Mouse (Mus musculus): Measurements from ENCODE around the gene Fibp. TPM values are rescaled to one million over a fixed set of nuclear protein-coding genes. Genes with fewer than 3 reads are reported as not detected.
"Not testable (repeated sequence)": the region's sequence is repeated elsewhere in the genome, so short reads cannot be mapped to it uniquely, and the experiment has no call there.

The Fibp gene
- total and polyA plus RNA-seq, 2 experiments from 2014 or later = 125 to 175 TPM

DNA sequence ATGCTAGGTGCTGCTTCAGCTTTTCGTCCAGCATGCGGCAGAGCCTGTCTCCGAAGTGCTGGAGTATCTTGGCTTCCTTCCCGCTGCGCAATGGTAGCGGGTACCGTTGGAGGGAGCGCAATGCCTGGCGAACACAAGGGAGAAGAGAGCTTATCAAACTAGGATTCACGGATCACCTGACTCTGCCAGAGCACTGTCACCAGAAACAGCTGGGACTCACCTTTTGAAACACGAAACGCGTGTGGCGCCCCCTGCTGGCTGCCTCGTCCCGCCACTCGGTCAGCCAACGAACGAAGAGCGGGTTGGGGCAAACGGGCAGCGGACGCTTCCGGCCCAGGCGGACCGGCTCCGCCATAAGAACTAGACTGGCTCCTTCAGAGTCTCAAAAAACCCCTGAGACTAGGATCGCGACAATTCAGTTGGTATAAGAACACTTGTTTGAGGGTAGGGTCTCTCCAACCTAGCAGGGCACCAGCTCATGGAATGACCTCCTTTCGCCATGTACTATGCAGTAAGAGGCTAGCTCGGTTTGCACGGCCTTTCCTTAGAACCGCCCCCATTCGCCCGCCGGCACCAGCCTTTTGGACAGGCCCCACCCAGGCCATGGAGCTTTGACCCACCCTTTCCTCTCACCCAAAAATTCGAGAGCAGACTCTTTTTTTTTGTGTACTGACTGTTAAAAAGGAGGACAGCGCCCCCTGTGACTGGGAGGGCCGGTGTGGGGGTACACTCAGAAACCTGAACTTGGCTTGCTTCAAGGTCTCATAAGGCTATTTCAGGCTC, 27.5 kb downstream of the Fibp start, which contains the start of gene Mus81:
Mus81 (minus strand) TSS at position 635 of the 783 bp plus-strand sequence.
- Histone ChIP-seq H3K27ac (ENCODE audit: low read depth, low read length) (peak within 1 kb of the TSS; percentile 98), H3K4me3 (ENCODE audit: low read depth, low read length) (peak within 1 kb of the TSS; percentile 54), H3K9ac (peak within 1 kb of the TSS; percentile 68), H3K4me2 (ENCODE audit: low read depth) (peak within 1 kb of the TSS; percentile 76), H3K4me1 (ENCODE audit: insufficient read depth) (0 out of 2 replicates have a peak, but pooled peaks cover 6% of the 10 kb centered on the region), H3K27me3 (ENCODE audit: insufficient read depth, low read length) (no peaks in the 10 kb centered on the region), H3K9me3 (ENCODE audit: low read length) (no peaks in the 10 kb centered on the region), H3K36me3 (ENCODE audit: insufficient read depth) (peaks cover 38% of the 10 kb centered on the region)
- peak; percentile 56 for ATAC-seq
- under 1% methylated on average over 39 of the region's 39 CpGs for WGBS
- TF ChIP-seq CTCF (IDR thresholded peaks at IDR 0.05; ENCODE audit: low read depth) = peak; percentile 87
- DNase-seq = peak; percentile 95

GRCm38 (mm10) chr19:5488878-5489571, 28.6 kb downstream of the Fibp start:
- peak; percentile 42; the same call in 1 of the 2 replicates for TF ChIP-seq CTCF (IDR thresholded peaks at IDR 0.05; ENCODE audit: low read depth)
- Histone ChIP-seq H3K27ac (ENCODE audit: low read depth, low read length) (peak overlapping the region; percentile 98), H3K4me2 (ENCODE audit: low read depth) (peak overlapping the region; percentile 76), H3K9ac (peak overlapping the region; percentile 68), H3K27me3 (ENCODE audit: insufficient read depth, low read length) (no peaks in the 10 kb centered on the region), H3K9me3 (ENCODE audit: low read length) (no peaks in the 10 kb centered on the region), H3K4me1 (ENCODE audit: insufficient read depth) (0 out of 2 replicates have a peak, but pooled peaks cover 6% of the 10 kb centered on the region), H3K4me3 (ENCODE audit: low read depth, low read length) (peak overlapping the region; percentile 54), H3K36me3 (ENCODE audit: insufficient read depth) (peaks cover 40% of the 10 kb centered on the region)
- WGBS = under 1% methylated on average over 26 of the region's 26 CpGs
- peak; percentile 95 for DNase-seq
- ATAC-seq = peak; percentile 81

GRCm38 (mm10) chr19:5489721-5490120, 29.3 kb downstream of the Fibp start:
- peak overlapping the region; percentile 99 for H3K27ac ChIP-seq (ENCODE audit: low read depth, low read length)
- not testable (repeated sequence) for H3K27me3 ChIP-seq (ENCODE audit: insufficient read depth, low read length); H3K9me3 ChIP-seq (ENCODE audit: low read length); DNase-seq; H3K4me1 ChIP-seq (ENCODE audit: insufficient read depth); ATAC-seq; H3K9ac ChIP-seq
- peak overlapping the region; percentile 60; the same call in 1 of the 2 replicates for H3K4me2 ChIP-seq (ENCODE audit: low read depth)
- peak overlapping the region; percentile 56 for H3K4me3 ChIP-seq (ENCODE audit: low read depth, low read length)
- H3K36me3 ChIP-seq (ENCODE audit: insufficient read depth) = peaks cover 40% of the 10 kb centered on the region
- 43% methylated on average over 10 of the region's 10 CpGs for WGBS

- TF ChIP-seq CTCF (IDR thresholded peaks at IDR 0.05; ENCODE audit: low read depth) = no peak; the same call in 1 of the 2 replicates
- Histone ChIP-seq H3K27me3 (ENCODE audit: insufficient read depth, low read length) (no peaks in the 10 kb centered on the region), H3K9ac (peak within 1 kb of the TSS; percentile 95), H3K4me2 (ENCODE audit: low read depth) (peak within 1 kb of the TSS; percentile 76), H3K36me3 (ENCODE audit: insufficient read depth) (peaks cover 38% of the 10 kb centered on the region), H3K27ac (ENCODE audit: low read depth, low read length) (peak within 1 kb of the TSS; percentile 99), H3K4me1 (ENCODE audit: insufficient read depth) (0 out of 2 replicates have a peak, but pooled peaks cover 6% of the 10 kb centered on the region), H3K4me3 (ENCODE audit: low read depth, low read length) (peak within 1 kb of the TSS; percentile 56), H3K9me3 (ENCODE audit: low read length) (no peaks in the 10 kb centered on the region)
- WGBS = 1% methylated on average over 62 of the region's 62 CpGs
- peak; percentile 75 for ATAC-seq
- peak; percentile 96 for DNase-seq
These were observed 30.0 kb downstream of the Fibp start, which contains the start of gene Cfl1 for GRCm38 (mm10) chr19:5490313-5490897. Cfl1 (plus strand) TSS chr19:5490455.

- no peak for TF ChIP-seq CTCF (IDR thresholded peaks at IDR 0.05; ENCODE audit: low read depth)
- H3K4me3 ChIP-seq (ENCODE audit: low read depth, low read length) = peak overlapping the region; percentile 56
- ATAC-seq (peak; percentile 21), DNase-seq (peak; percentile 80)
- H3K4me2 ChIP-seq (ENCODE audit: low read depth) = peak overlapping the region; percentile 60
- H3K27me3 ChIP-seq (ENCODE audit: insufficient read depth, low read length) = no peaks in the 10 kb centered on the region
- peak overlapping the region; percentile 99 for H3K27ac ChIP-seq (ENCODE audit: low read depth, low read length)
- 0 out of 2 replicates have a peak, but pooled peaks cover 6% of the 10 kb centered on the region for H3K4me1 ChIP-seq (ENCODE audit: insufficient read depth)
- peaks cover 38% of the 10 kb centered on the region for H3K36me3 ChIP-seq (ENCODE audit: insufficient read depth)
- H3K9ac ChIP-seq = peak overlapping the region; percentile 95
- no peaks in the 10 kb centered on the region for H3K9me3 ChIP-seq (ENCODE audit: low read length)
- WGBS = 1% methylated on average over 59 of the region's 59 CpGs
These were observed 30.7 kb downstream of the Fibp start for GRCm38 (mm10) chr19:5490898-5491708.

DNA sequence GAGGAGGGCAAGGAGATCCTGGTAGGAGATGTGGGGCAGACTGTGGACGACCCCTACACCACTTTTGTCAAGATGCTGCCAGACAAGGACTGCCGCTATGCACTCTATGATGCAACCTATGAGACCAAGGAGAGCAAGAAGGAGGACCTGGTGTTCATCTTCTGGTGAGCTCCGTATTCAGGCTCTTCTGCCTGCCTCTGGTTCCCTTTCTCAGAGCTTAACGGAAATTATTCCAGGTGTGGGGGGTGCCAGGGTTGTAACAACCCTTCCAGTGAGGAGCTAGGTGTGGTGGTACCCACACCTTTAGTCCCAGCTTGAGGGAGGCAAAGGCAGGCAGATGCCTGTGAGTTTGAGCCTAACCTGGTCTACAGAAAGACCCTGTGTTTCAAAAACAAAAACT, 32.2 kb downstream of the Fibp start:
- no peak for TF ChIP-seq CTCF (IDR thresholded peaks at IDR 0.05; ENCODE audit: low read depth)
- Histone ChIP-seq H3K4me1 (ENCODE audit: insufficient read depth) (0 out of 2 replicates have a peak, but pooled peaks cover 6% of the 10 kb centered on the region), H3K9ac (no peak overlapping the region), H3K27ac (ENCODE audit: low read depth, low read length) (no peak overlapping the region), H3K27me3 (ENCODE audit: insufficient read depth, low read length) (no peaks in the 10 kb centered on the region), H3K4me3 (ENCODE audit: low read depth, low read length) (no peak overlapping the region), H3K4me2 (ENCODE audit: low read depth) (no peak overlapping the region; the same call in 1 of the 2 replicates), H3K36me3 (ENCODE audit: insufficient read depth) (peaks cover 50% of the 10 kb centered on the region), H3K9me3 (ENCODE audit: low read length) (no peaks in the 10 kb centered on the region)
- ATAC-seq (no peak), DNase-seq (no peak)
- 84% methylated on average over 4 of the region's 4 CpGs for WGBS

Measured in forebrain, postnatal 0 days (tissue).